Comparison of ENCODE assay signal across 9 mouse cellular contexts in genomic region chr7:28790066-28790806, GRCm38 (mm10). TPM values are rescaled to one million over a fixed set of nuclear protein-coding genes. Genes with fewer than 3 reads are reported as not detected.
DNase-seq lines count a peak whose midpoint lies in the region; ATAC-seq and TF ChIP-seq lines count a peak whose summit lies in the region.
"Had no signal": no experiment of that assay in that cellular context is flagged by ENCODE, and none has a peak within 500 bp of the region (broad histone marks: within the 10 kb centered on the region; RNA-seq: fewer than 3 reads in every experiment).

No protein-coding gene starts in this region.

- no peak overlapping the region for H3K9ac ChIP-seq in kidney, embryonic 15.5 days
- no peak overlapping the region for H3K9ac ChIP-seq in midbrain, embryonic 14.5 days (replicated peaks; ENCODE audit: low read length)
- H3K9ac ChIP-seq: neural tube, embryonic 13.5 days had no signal

- peaks cover 19% of the 10 kb centered on the region for H3K36me3 ChIP-seq in kidney, embryonic 15.5 days
- peaks cover 18% of the 10 kb centered on the region; the same call in 1 of the 2 replicates for H3K36me3 ChIP-seq in midbrain, embryonic 14.5 days (ENCODE audit: control insufficient read depth, insufficient read depth, low read length)

- H3K27ac ChIP-seq in layer of hippocampus, adult 2 months: no peak overlapping the region
- no peak overlapping the region for H3K27ac ChIP-seq in cortical plate, adult 2 months (ENCODE audit: insufficient read depth, low read length)
- 0 out of 2 replicates have a peak overlapping the region, but pooled peaks have one; percentile 29 for H3K27ac ChIP-seq in kidney, embryonic 15.5 days
- H3K27ac ChIP-seq in midbrain, embryonic 14.5 days (replicated peaks; ENCODE audit: low read depth, low read length): no peak overlapping the region
- H3K27ac ChIP-seq: neural tube, embryonic 13.5 days had no signal

- no peak for DNase-seq in layer of hippocampus, adult 2 months (ENCODE audit: low spot score in 2 of 2)
- no peak for DNase-seq in layer of hippocampus, adult 11-12 months (ENCODE audit: low spot score)
- DNase-seq in midbrain, embryonic 14.5 days: peak; percentile 38
- no peak for DNase-seq in right cerebral cortex, postnatal 4 days
- DNase-seq in neural tube, embryonic 10.5 days (ENCODE audit: extremely low spot score, low spot score): no peak
- no peak for DNase-seq in heart, postnatal 4 days

- 53% methylated on average over 8 of the region's 8 CpGs for WGBS in kidney, embryonic 15.5 days
- WGBS in midbrain, embryonic 14.5 days: 52% methylated on average over 8 of the region's 8 CpGs

- H3K9me3 ChIP-seq in kidney, embryonic 15.5 days (replicated peaks): no peaks in the 10 kb centered on the region
- H3K9me3 ChIP-seq in midbrain, embryonic 14.5 days (ENCODE audit: control insufficient read depth, low read length): no peaks in the 10 kb centered on the region
- H3K9me3 ChIP-seq: neural tube, embryonic 13.5 days had no signal

- no peaks in the 10 kb centered on the region for H3K27me3 ChIP-seq in kidney, embryonic 15.5 days
- H3K27me3 ChIP-seq in midbrain, embryonic 14.5 days (ENCODE audit: control insufficient read depth, insufficient read depth, low read length): no peaks in the 10 kb centered on the region
- H3K27me3 ChIP-seq: neural tube, embryonic 13.5 days had no signal

- TF ChIP-seq CTCF in layer of hippocampus, adult 2 months (conservative IDR thresholded peaks at IDR 0.05): peak; percentile 39
- TF ChIP-seq CTCF in cortical plate, adult 2 months (IDR thresholded peaks at IDR 0.05; ENCODE audit: extremely low read depth, insufficient read depth, low read length): no peak

- H3K4me2 ChIP-seq in kidney, embryonic 15.5 days: no peak overlapping the region
- no peak overlapping the region for H3K4me2 ChIP-seq in midbrain, embryonic 14.5 days (ENCODE audit: low read length)
- H3K4me2 ChIP-seq: neural tube, embryonic 13.5 days had no signal

- 0 out of 2 replicates have a peak, but pooled peaks have one; percentile 14 for TF ChIP-seq POLR2A in cortical plate, adult 2 months (IDR thresholded peaks at IDR 0.05; ENCODE audit: extremely low read depth, insufficient read depth, low read length)

- ATAC-seq in kidney, embryonic 15.5 days (replicated peaks; ENCODE audit: low FRiP score): peak; percentile 26; the same call in 1 of the 2 replicates
- no peak for ATAC-seq in midbrain, embryonic 14.5 days (ENCODE audit: low FRiP score, low TSS enrichment)

- no peak overlapping the region for H3K4me3 ChIP-seq in layer of hippocampus, adult 2 months
- no peak overlapping the region for H3K4me3 ChIP-seq in cortical plate, adult 2 months (ENCODE audit: insufficient read depth, low read length)
- no peak overlapping the region for H3K4me3 ChIP-seq in kidney, embryonic 15.5 days (replicated peaks)
- no peak overlapping the region for H3K4me3 ChIP-seq in midbrain, embryonic 14.5 days (replicated peaks; ENCODE audit: low read depth, low read length)
- H3K4me3 ChIP-seq: neural tube, embryonic 13.5 days had no signal

- H3K4me1 ChIP-seq in cortical plate, adult 2 months (ENCODE audit: control insufficient read depth, insufficient read depth, low read length): no peaks in the 10 kb centered on the region
- peaks cover 26% of the 10 kb centered on the region for H3K4me1 ChIP-seq in kidney, embryonic 15.5 days
- no peaks in the 10 kb centered on the region for H3K4me1 ChIP-seq in midbrain, embryonic 14.5 days (ENCODE audit: control insufficient read depth, insufficient read depth, low read length)
- H3K4me1 ChIP-seq: neural tube, embryonic 13.5 days had no signal

RNA-seq across cellular contexts. Expression of gene Rinl, which starts 1.5 kb away (rescaled TPM):
- 1 to 10 TPM; 2.6 to 4.5 TPM for total RNA-seq in layer of hippocampus, adult 2 months (2021)
- 2.3 and 2.4 TPM in 2 replicates for polyA plus RNA-seq in cortical plate, adult 2 months (2012; rRNA removed)
- polyA plus RNA-seq in kidney, embryonic 15.5 days (2015; fragmentation: Nextera tagmentation; extraction: Ambion mirVana): 6.2 and 7.4 TPM in 2 replicates
- 1.1 and 2.4 TPM in 2 replicates for polyA plus RNA-seq in midbrain, embryonic 14.5 days (2014; fragmentation: Nextera tagmentation; extraction: Ambion mirVana)
- total RNA-seq in heart, postnatal 4 days (2021): 1 to 10 TPM; 1.1 to 1.8 TPM

RNA-seq across cellular contexts. Expression of gene Hnrnpl, which starts 18.1 kb away (rescaled TPM):
- 100 to 1,000 TPM; 410 to 476 TPM for total RNA-seq in layer of hippocampus, adult 2 months (2021)
- polyA plus RNA-seq in cortical plate, adult 2 months (2012; rRNA removed): 350 and 362 TPM in 2 replicates
- 264 and 265 TPM in 2 replicates for polyA plus RNA-seq in kidney, embryonic 15.5 days (2015; fragmentation: Nextera tagmentation; extraction: Ambion mirVana)
- 168 and 170 TPM in 2 replicates for polyA plus RNA-seq in midbrain, embryonic 14.5 days (2014; fragmentation: Nextera tagmentation; extraction: Ambion mirVana)
- total RNA-seq in heart, postnatal 4 days (2021): 100 to 1,000 TPM; 549 to 557 TPM

RNA-seq across cellular contexts. Expression of gene Nfkbib, which starts 22.9 kb away (rescaled TPM):
- 10 to 100 TPM; 25.6 to 27.2 TPM for total RNA-seq in layer of hippocampus, adult 2 months (2021)
- polyA plus RNA-seq in cortical plate, adult 2 months (2012; rRNA removed): 34.0 and 36.4 TPM in 2 replicates
- polyA plus RNA-seq in kidney, embryonic 15.5 days (2015; fragmentation: Nextera tagmentation; extraction: Ambion mirVana): 41.6 and 45.2 TPM in 2 replicates
- polyA plus RNA-seq in midbrain, embryonic 14.5 days (2014; fragmentation: Nextera tagmentation; extraction: Ambion mirVana): 55.9 and 66.2 TPM in 2 replicates
- 10 to 100 TPM; 14.4 to 14.5 TPM for total RNA-seq in heart, postnatal 4 days (2021)

RNA-seq across cellular contexts. Expression of gene Sirt2, which starts 23.7 kb away (rescaled TPM):
- 100 to 1,000 TPM; 128 to 139 TPM for total RNA-seq in layer of hippocampus, adult 2 months (2021)
- 267 and 291 TPM in 2 replicates for polyA plus RNA-seq in cortical plate, adult 2 months (2012; rRNA removed)
- polyA plus RNA-seq in kidney, embryonic 15.5 days (2015; fragmentation: Nextera tagmentation; extraction: Ambion mirVana): 57.2 and 67.6 TPM in 2 replicates
- polyA plus RNA-seq in midbrain, embryonic 14.5 days (2014; fragmentation: Nextera tagmentation; extraction: Ambion mirVana): 104 and 110 TPM in 2 replicates
- 10 to 100 TPM; 56.4 to 58.3 TPM for total RNA-seq in heart, postnatal 4 days (2021)

RNA-seq across cellular contexts. Expression of gene Ccer2, which starts 34.3 kb away (rescaled TPM):
- under 1 TPM; 0.34 to 0.36 TPM for total RNA-seq in layer of hippocampus, adult 2 months (2021)
- 2.9 and 4.5 TPM in 2 replicates for polyA plus RNA-seq in cortical plate, adult 2 months (2012; rRNA removed)
- not detected in 2 replicates for polyA plus RNA-seq in kidney, embryonic 15.5 days (2015; fragmentation: Nextera tagmentation; extraction: Ambion mirVana)
- polyA plus RNA-seq in midbrain, embryonic 14.5 days (2014; fragmentation: Nextera tagmentation; extraction: Ambion mirVana): 0.22 TPM in 1 of 2 replicates, not detected in the other
- total RNA-seq in heart, postnatal 4 days (2021): not detected
